Mouse (Mus musculus) T-helper 17 cell (primary cell): Measurements from ENCODE around the gene Zfp710.
"Not testable (repeated sequence)": the region's sequence is repeated elsewhere in the genome, so short reads cannot be mapped to it uniquely, and the experiment has no call there.

Source experiments
- in situ Hi-C, 2 experiments: fragments of 300-600 bp; cut with MboI, MseI; formaldehyde crosslinking; loops; 1 replicate in 1 of 2; 2 replicates in 1 of 2; pipeline ENCODE4 v1.15.1; 2025; ENCODE audit warnings: high pct_unique_total_duplicates in 2 of 2

The Zfp710 gene

DNA sequence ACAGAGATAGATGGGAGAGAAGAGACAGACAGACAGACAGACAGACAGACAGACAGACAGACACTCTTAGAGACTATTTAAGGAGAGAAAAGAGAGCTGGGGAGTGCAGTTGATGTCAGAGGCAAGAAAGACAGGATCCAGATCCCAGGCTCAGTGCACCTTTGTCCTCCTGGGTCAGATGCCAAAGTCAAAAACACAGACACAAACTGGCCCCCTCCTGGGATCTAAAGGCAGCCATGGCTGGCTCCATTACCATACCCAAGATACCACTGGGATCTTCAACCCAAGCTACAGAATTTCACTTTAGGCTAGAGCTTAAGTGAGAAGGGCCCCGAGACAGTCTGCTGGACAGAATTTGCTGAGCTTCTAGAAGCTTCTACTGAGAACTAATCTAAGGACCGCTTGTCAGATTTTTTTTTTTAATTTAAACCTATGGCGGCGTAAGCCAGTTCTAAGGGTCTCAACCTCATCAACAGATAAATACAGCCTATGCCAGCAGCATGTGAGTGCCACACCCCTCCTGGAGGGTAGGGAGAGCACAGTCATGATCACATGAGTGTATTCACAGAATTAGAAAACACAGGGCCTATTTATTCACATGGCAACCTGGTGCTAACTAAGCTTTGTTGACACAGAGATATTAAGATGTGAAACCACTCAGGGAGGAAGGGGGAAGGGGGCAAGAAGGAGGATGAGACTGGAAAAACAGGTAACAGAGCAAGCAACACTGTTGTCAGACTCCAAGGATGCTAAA lies 81.2 kb downstream of the Zfp710 start:
- in situ Hi-C loops = no loop called here

DNA sequence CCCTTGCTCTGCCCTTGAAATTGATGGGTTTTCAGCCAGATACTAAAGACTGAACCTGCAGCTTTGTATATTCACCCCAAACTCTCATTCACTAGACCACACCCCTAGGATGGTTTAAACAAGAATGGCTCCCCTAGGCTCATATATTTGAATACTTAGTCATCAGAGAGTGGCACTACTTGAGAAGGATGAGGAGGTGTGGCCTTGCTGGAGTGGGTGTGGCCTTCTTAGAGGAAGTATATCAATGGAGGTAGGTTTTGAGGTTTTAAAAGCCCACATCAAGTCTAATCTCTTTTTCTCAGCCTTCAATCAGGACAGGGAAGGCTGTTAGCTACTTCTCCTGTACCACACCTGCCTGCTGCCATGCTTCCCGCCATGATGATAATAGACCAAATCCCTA lies 81.8 kb downstream of the Zfp710 start:
- in situ Hi-C loops = no loop called here

DNA sequence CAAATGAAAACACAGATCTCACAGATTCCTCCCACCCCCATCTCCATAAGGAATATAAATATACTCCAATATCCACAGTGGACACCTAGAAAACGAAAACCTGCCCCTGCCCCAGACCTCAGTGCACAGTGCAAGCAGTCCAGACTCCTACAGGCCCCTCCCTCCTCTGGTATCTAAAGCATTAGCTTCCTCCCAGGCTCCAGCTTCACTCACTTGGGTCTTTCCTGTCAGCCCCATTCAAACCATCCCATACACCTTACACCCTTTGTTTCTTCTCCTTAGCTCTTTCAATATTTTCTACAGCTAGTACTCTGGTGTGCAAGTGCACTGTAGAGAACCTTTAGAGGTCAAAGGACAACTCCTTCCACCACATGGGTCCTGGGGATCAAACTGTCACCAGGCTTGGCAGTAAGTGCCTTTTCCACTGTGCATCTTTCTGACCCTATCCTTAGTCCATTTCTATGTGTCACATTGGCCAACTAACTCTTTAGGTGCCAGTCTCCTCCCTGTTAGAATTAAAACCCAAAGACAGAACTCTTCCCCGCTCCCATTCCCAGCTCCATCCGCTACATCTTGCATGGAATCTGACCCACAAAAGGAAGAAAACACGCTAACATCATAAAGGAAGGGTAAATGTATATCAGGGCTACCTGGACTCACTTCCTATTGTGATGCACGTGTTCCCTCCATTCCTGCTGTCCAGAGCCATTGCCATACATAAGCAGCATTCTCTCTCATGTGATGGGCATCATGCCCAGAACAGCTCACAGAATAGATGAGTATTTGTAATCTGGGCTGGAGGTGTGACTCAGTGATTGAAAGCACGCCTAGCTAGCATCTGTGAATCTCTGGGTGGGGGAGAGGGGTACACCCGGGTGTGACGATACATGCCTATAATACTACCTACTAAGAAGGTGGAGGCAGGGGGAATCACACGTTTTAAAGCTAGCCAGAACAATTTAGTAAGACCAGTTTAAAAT lies 86.7 kb downstream of the Zfp710 start:
- in situ Hi-C loops = no loop called here

- in situ Hi-C loops = no loop called here
Observed at GRCm38 (mm10) chr7:80113989-80114388, 89.4 kb downstream of the Zfp710 start.

DNA sequence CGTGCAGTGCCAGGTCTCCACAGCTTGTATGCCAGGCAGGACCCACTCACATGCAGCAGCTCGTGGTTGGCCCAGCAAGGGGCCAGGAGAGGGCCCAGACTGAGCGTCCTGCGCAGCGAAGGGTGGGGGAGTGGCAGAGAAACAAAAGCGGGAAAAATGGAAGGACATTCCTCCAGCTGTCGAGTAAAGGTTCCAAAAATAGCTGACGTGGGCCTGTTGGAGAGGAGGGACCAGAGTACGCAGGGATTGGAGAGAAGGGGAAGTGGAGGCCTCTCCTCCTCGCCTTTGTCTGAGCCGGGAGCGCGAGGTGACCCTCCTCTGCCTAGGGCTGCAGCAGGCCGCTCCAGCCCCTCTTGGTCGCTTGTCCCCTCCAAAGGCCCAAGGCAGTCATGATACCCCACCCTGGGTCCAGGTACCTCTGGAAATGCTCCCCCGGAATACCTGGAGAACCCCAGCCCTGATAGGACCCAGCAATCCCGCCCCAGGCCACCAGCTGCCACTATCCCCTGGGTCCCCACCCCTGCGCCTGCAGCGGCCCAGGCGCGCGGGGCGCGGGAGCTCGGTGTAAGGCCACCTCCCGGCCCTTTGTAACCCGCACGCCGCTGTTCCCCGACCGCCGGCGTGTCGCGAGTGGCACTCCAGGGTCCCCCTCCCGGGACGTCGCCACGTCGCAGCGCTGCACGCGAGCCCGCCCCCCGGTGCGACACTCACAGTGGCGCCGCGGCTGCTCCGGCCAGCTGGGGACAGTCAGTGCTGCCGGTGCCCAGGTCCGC lies 90.0 kb downstream of the Zfp710 start:
- in situ Hi-C loops = no loop called here

DNA sequence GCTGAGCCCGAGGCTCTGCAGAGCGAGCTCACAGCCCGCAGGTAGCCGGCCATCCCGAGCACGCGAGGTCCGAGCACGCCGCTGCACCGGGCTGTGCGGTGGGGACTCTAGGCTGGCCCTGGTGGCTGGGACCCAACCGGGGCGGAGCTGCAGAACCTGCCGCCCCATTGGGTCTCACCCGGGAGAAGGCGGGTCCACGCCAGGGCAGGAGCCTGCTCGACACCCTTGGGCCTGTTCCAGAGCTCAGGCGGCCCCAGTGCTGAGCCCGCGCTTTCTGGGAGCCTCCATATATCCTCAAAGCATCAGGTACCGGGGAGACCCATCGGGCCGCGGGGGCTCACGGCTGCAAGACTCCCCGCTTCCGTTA lies 90.6 kb downstream of the Zfp710 start, which contains the start of gene Idh2:
Gene Idh2, minus strand, starts transcription at position 169 of the 367 bp plus-strand sequence.
- in situ Hi-C loops = no loop called here

DNA sequence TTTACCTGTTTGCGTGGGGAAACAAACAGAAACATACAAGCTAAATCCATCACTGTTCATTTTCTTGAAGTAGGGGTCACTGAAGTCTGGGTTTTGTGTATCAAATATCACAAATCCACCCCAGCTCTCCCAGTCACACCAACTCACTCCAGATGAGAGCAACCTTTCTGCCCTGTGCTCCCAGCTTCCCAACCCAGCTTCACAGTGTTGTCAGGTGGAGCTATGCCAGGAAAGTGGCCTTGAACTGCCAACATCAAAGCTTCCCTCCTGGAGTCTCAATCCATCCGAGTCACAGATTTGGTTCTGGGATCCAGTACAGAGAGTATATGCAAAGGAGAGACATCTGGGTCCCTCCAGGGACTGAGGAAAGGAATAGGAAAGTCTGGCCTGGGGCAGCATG lies 91.5 kb downstream of the Zfp710 start:
- in situ Hi-C loops = no loop called here

DNA sequence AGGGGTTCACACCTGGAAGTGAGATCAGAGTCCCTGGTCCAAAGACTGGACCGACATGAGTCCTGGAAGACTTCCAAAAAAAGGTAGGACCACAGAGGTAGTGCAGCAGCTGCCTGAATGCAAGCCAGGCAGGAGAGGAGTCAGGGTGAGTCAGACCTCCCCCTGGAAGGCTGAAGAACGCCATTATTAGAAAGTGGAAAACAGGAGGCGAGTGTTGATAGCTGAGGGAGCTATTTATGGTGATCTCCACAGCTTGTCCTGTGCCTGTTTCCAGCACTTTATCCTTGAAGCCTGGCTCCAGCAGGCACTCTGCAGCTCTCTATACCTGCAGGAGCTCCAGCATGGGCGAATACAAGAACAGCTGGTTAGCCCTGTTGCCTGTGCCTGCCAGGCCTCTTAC lies 94.6 kb downstream of the Zfp710 start:
- in situ Hi-C loops = no loop called here

- in situ Hi-C loops = no loop called here
Observed at GRCm38 (mm10) chr7:80121083-80121482, 96.5 kb downstream of the Zfp710 start.

GRCm38 (mm10) chr7:80123115-80123514 lies 98.5 kb downstream of the Zfp710 start:
- in situ Hi-C loops = no loop called here

GRCm38 (mm10) chr7:80123672-80124071 lies 99.1 kb downstream of the Zfp710 start:
- in situ Hi-C loops = no loop called here

DNA sequence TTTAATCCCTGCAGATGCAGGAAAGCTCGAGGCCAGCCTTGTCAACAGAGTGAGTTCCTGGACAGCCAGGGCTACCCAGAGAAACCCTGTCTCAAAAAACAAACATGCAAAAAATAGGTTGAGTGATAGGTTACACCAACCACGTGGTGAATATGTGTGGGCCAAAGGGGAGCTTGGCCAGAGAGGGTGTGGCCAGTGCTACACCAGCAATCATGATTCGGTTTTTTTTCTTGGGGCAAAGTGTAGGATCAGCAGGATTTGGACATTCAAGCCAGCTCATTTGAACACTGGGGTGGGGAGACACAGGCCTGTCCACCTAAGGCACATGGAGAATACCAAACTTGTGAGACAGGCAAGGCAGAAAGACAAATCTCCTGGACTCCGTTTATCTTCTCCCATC lies 104.7 kb downstream of the Zfp710 start:
- in situ Hi-C loops = no loop called here

GRCm38 (mm10) chr7:80130344-80131055 lies 105.9 kb downstream of the Zfp710 start:
- in situ Hi-C loops = no loop called here

- in situ Hi-C loops = not testable (repeated sequence)
Observed at GRCm38 (mm10) chr7:80131315-80131714, 106.7 kb downstream of the Zfp710 start.

DNA sequence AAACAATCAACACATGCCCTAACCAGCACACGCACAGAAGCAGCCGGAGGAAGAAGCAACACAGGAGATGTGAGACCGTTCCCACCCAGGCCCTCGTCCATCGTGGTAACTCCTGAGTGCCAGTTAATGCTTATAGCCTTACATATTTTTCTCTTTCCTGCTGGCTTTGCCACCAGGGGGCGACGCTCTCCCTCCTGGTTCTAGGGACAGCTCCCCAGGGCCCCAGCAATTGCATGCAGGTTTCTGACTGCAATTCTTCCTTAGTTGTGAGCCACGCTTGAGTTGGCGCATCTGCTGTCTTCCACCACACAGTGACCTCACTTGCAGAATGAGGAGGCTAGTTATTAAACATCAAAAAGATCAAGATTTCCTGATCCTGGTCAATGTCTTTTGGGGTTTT lies 107.9 kb downstream of the Zfp710 start:
- in situ Hi-C loops = no loop called here

DNA sequence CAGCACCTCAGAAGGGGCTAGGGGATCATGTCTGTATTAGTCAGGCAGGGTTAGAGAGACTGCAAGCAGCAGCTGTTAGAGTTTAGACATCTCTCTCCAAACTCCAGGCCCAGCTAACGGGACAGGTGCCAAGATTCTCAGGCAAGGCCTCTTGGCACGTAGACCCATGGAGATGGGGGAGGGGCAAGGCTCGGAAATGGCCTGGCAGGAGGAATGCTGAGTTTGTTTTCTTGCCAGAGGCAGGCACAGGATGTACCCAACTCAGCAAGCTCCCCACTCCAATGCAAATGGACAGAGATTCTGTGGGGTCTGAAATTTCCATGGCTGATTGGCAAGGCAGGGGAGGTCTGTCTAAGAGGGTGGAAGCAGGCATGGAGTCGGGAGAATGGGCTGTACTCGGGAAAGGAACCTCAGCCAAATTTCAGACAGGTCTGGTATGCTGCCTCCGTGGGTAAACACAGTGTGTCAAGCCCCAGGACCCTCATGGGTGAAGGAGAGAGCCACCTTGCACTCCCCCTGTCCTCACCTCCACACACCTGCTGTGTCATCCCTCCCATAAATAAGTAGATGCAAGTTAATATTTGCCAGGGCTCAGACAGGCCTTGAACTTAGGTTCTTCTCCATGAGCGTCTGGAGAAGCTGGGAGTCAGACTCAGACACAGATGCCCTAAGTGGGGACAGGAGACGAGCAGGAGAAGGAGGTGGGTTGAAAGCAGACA lies 110.0 kb downstream of the Zfp710 start:
- in situ Hi-C loops = no loop called here

GRCm38 (mm10) chr7:80135173-80135532 lies 110.5 kb downstream of the Zfp710 start:
- in situ Hi-C loops = no loop called here

DNA sequence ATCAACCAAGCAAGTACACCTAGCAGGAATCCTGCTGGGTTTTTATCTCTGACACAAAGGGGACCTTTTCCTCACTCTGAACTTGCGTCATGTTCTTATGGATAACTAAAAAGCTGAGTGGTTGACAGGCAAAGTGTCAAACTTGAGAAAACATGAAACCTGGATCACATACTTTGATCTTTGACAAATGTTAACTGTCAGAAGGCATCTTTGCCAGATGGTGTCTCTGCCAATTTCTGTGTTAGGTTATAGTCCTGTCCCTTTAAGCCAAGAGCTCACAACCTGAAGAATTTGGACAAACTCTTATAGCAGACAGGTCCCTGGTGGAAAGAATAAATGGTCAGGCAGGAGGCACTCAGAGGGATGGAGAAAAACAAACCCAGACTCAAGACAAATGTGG lies 113.8 kb downstream of the Zfp710 start:
- in situ Hi-C loops = no loop called here

GRCm38 (mm10) chr7:80140815-80141214 lies 116.2 kb downstream of the Zfp710 start:
- in situ Hi-C loops = no loop called here
